Mouse (Mus musculus) midbrain, embryonic 15.5 days (tissue): Measurements from ENCODE around the gene Cpeb3. TPM values are rescaled to one million over a fixed set of nuclear protein-coding genes. Genes with fewer than 3 reads are reported as not detected.

Source experiments
- ATAC-seq: fragments of 200-750 bp; cut with Nextera tagmentation; replicated peaks from 2 replicates; pipeline ENCODE4 v1.8.0; 2017; ENCODE audit warnings: moderate TSS enrichment
- H3K27ac ChIP-seq: fragments of 300-500 bp; sonication (generic); 2 replicates; pipeline ENCODE4 v1.5.1; 2015; ENCODE audit warnings: mild to moderate bottlenecking, inconsistent platforms
- H3K27me3 ChIP-seq: fragments of 300-500 bp; sonication (generic); replicated peaks from 2 replicates; pipeline ENCODE4 v1.6.1; 2015; ENCODE audit warnings: inconsistent platforms
- H3K36me3 ChIP-seq: fragments of 300-500 bp; sonication (generic); replicated peaks from 2 replicates; pipeline ENCODE4 v1.6.1; 2015; ENCODE audit warnings: inconsistent platforms
- H3K4me1 ChIP-seq: fragments of 300-500 bp; sonication (generic); 2 replicates; pipeline ENCODE4 v1.6.1; 2015; ENCODE audit warnings: inconsistent platforms
- H3K4me2 ChIP-seq: fragments of 300-500 bp; sonication (generic); 2 replicates; pipeline ENCODE4 v1.6.1; 2015; ENCODE audit warnings: inconsistent platforms, mild to moderate bottlenecking, moderate library complexity
- H3K4me3 ChIP-seq: fragments of 300-500 bp; sonication (generic); 2 replicates; pipeline ENCODE4 v1.5.1; 2015; ENCODE audit warnings: mild to moderate bottlenecking, inconsistent platforms
- H3K9ac ChIP-seq: fragments of 300-500 bp; sonication (generic); 2 replicates; pipeline ENCODE4 v1.6.1; 2015; ENCODE audit warnings: mild to moderate bottlenecking, inconsistent platforms
- H3K9me3 ChIP-seq: fragments of 300-500 bp; sonication (generic); 2 replicates; pipeline ENCODE4 v1.6.1; 2016; ENCODE audit warnings: inconsistent platforms
- WGBS: fragments of 180-500 bp; shearing (Covaris S2); methylation state at CpG from one replicate; pipeline ENCODE4 v1.1.7; 2015; ENCODE audit warnings: mixed read lengths; 5-methylcytosine and 5-hydroxymethylcytosine counted together
- polyA plus RNA-seq: library from polyadenylated mRNA; unstranded; fragments of >200 nt; fragmentation: Nextera tagmentation; extraction: Ambion mirVana; gene quantifications from 2 replicates; pipeline ENCODE4 v1.2.1, GENCODE M21; 2015

Gene Cpeb3
- polyA plus RNA-seq, 1 experiment from 2014 or later, result 14.1 TPM

- Histone ChIP-seq H3K9me3 (no peaks in the 10 kb centered on the region), H3K4me2 (no peak overlapping the region), H3K36me3 (no peaks in the 10 kb centered on the region), H3K4me3 (no peak overlapping the region), H3K27me3 (no peaks in the 10 kb centered on the region), H3K9ac (no peak overlapping the region), H3K27ac (no peak overlapping the region), H3K4me1 (peaks cover 4% of the 10 kb centered on the region)
- ATAC-seq, result no peak
- WGBS, result 80% methylated on average over 1 of the region's 1 CpGs
Measured at GRCm38 (mm10) chr19:37203371-37203770, 5.0 kb downstream of the Cpeb3 start.

GRCm38 (mm10) chr19:37199889-37200288 is 8.5 kb downstream of the Cpeb3 start:
- no peak for ATAC-seq
- 80% methylated on average over 2 of the region's 2 CpGs for WGBS
- no peak overlapping the region for H3K4me3 ChIP-seq
- no peaks in the 10 kb centered on the region for H3K9me3 ChIP-seq
- H3K9ac ChIP-seq, result no peak overlapping the region
- no peak overlapping the region for H3K4me2 ChIP-seq
- no peaks in the 10 kb centered on the region for H3K4me1 ChIP-seq
- no peaks in the 10 kb centered on the region for H3K36me3 ChIP-seq
- H3K27me3 ChIP-seq, result no peaks in the 10 kb centered on the region
- H3K27ac ChIP-seq, result no peak overlapping the region

GRCm38 (mm10) chr19:37198165-37198880 is 10.1 kb downstream of the Cpeb3 start:
- H3K9me3 ChIP-seq, result no peaks in the 10 kb centered on the region
- H3K9ac ChIP-seq, result no peak overlapping the region
- no peak overlapping the region for H3K4me2 ChIP-seq
- H3K4me3 ChIP-seq, result no peak overlapping the region
- WGBS, result 87% methylated on average over 1 of the region's 1 CpGs
- no peaks in the 10 kb centered on the region for H3K27me3 ChIP-seq
- no peaks in the 10 kb centered on the region for H3K4me1 ChIP-seq
- no peak for ATAC-seq
- H3K27ac ChIP-seq, result no peak overlapping the region
- H3K36me3 ChIP-seq, result no peaks in the 10 kb centered on the region

GRCm38 (mm10) chr19:37192475-37193058 is 15.8 kb downstream of the Cpeb3 start:
- no peak for ATAC-seq
- 88% methylated on average over 5 of the region's 5 CpGs for WGBS

GRCm38 (mm10) chr19:37188366-37188948 is 19.9 kb downstream of the Cpeb3 start:
- WGBS, result 80% methylated on average over 4 of the region's 4 CpGs
- no peak overlapping the region for H3K4me2 ChIP-seq
- H3K9ac ChIP-seq, result no peak overlapping the region
- ATAC-seq, result no peak
- H3K4me1 ChIP-seq, result no peaks in the 10 kb centered on the region
- H3K9me3 ChIP-seq, result no peaks in the 10 kb centered on the region
- no peaks in the 10 kb centered on the region for H3K36me3 ChIP-seq
- no peak overlapping the region for H3K4me3 ChIP-seq
- no peak overlapping the region for H3K27ac ChIP-seq
- no peaks in the 10 kb centered on the region for H3K27me3 ChIP-seq

More at GRCm38 (mm10) chr19:37192475-37193058, 15.8 kb downstream of the Cpeb3 start:
- no peak overlapping the region for H3K27ac ChIP-seq
- no peak overlapping the region for H3K4me2 ChIP-seq
- H3K36me3 ChIP-seq, result no peaks in the 10 kb centered on the region
- no peaks in the 10 kb centered on the region for H3K27me3 ChIP-seq
- no peaks in the 10 kb centered on the region for H3K4me1 ChIP-seq
- no peak overlapping the region for H3K9ac ChIP-seq
- no peaks in the 10 kb centered on the region for H3K9me3 ChIP-seq
- no peak overlapping the region for H3K4me3 ChIP-seq

GRCm38 (mm10) chr19:37177819-37178708 is 30.3 kb downstream of the Cpeb3 start:
- no peaks in the 10 kb centered on the region for H3K27me3 ChIP-seq
- peak overlapping the region; percentile 47 for H3K4me2 ChIP-seq
- H3K27ac ChIP-seq, result peak overlapping the region; percentile 79
- WGBS, result 13% methylated on average over 17 of the region's 17 CpGs
- H3K36me3 ChIP-seq, result no peaks in the 10 kb centered on the region
- H3K4me3 ChIP-seq, result peak overlapping the region; percentile 47
- peak; percentile 82 for ATAC-seq
- no peaks in the 10 kb centered on the region for H3K9me3 ChIP-seq
- peak overlapping the region; percentile 37 for H3K9ac ChIP-seq
- peaks cover 26% of the 10 kb centered on the region for H3K4me1 ChIP-seq

- H3K27ac ChIP-seq, result no peak overlapping the region
- no peaks in the 10 kb centered on the region for H3K36me3 ChIP-seq
- H3K27me3 ChIP-seq, result no peaks in the 10 kb centered on the region
- ATAC-seq, result no peak
- no peaks in the 10 kb centered on the region for H3K9me3 ChIP-seq
- H3K4me1 ChIP-seq, result peaks cover 37% of the 10 kb centered on the region
- peak overlapping the region; percentile 40 for H3K9ac ChIP-seq
- H3K4me2 ChIP-seq, result peak overlapping the region; percentile 87
- 30% methylated on average over 4 of the region's 4 CpGs for WGBS
- H3K4me3 ChIP-seq, result peak overlapping the region; percentile 41
Measured at GRCm38 (mm10) chr19:37176879-37177462, 31.4 kb downstream of the Cpeb3 start.

- peaks cover 45% of the 10 kb centered on the region for H3K4me1 ChIP-seq
Measured at GRCm38 (mm10) chr19:37175919-37176318, 32.5 kb downstream of the Cpeb3 start.

GRCm38 (mm10) chr19:37175436-37175805 is 33.0 kb downstream of the Cpeb3 start:
- Histone ChIP-seq H3K36me3 (no peaks in the 10 kb centered on the region), H3K9me3 (no peaks in the 10 kb centered on the region), H3K4me3 (peak overlapping the region; percentile 62), H3K9ac (peak overlapping the region; percentile 79), H3K27me3 (no peaks in the 10 kb centered on the region), H3K4me1 (peaks cover 45% of the 10 kb centered on the region), H3K27ac (peak overlapping the region; percentile 94), H3K4me2 (peak overlapping the region; percentile 87)
- ATAC-seq, result no peak
- 2% methylated on average over 12 of the region's 12 CpGs for WGBS

More at GRCm38 (mm10) chr19:37175919-37176318, 32.5 kb downstream of the Cpeb3 start:
- H3K9ac ChIP-seq, result peak overlapping the region; percentile 79
- H3K36me3 ChIP-seq, result no peaks in the 10 kb centered on the region
- peak overlapping the region; percentile 62 for H3K4me3 ChIP-seq
- WGBS, result 8% methylated on average over 6 of the region's 6 CpGs
- H3K27ac ChIP-seq, result peak overlapping the region; percentile 94
- peak overlapping the region; percentile 87 for H3K4me2 ChIP-seq
- H3K27me3 ChIP-seq, result no peaks in the 10 kb centered on the region
- H3K9me3 ChIP-seq, result no peaks in the 10 kb centered on the region
- no peak for ATAC-seq

- under 1% methylated on average over 36 of the region's 36 CpGs for WGBS
- H3K4me3 ChIP-seq, result peak overlapping the region; percentile 62
- H3K9ac ChIP-seq, result peak overlapping the region; percentile 79
- H3K4me2 ChIP-seq, result peak overlapping the region; percentile 87
- H3K27me3 ChIP-seq, result no peaks in the 10 kb centered on the region
- no peaks in the 10 kb centered on the region for H3K36me3 ChIP-seq
- H3K9me3 ChIP-seq, result no peaks in the 10 kb centered on the region
- H3K4me1 ChIP-seq, result peaks cover 45% of the 10 kb centered on the region
- ATAC-seq, result peak; percentile 73
- peak overlapping the region; percentile 94 for H3K27ac ChIP-seq
Measured at GRCm38 (mm10) chr19:37174716-37175435, 33.5 kb downstream of the Cpeb3 start.

GRCm38 (mm10) chr19:37174116-37174715 is 34.2 kb downstream of the Cpeb3 start:
- no peaks in the 10 kb centered on the region for H3K36me3 ChIP-seq
- H3K9ac ChIP-seq, result peak overlapping the region; percentile 79
- H3K4me3 ChIP-seq, result peak overlapping the region; percentile 62
- peak overlapping the region; percentile 87 for H3K4me2 ChIP-seq
- no peaks in the 10 kb centered on the region for H3K9me3 ChIP-seq
- peaks cover 45% of the 10 kb centered on the region for H3K4me1 ChIP-seq
- no peaks in the 10 kb centered on the region for H3K27me3 ChIP-seq
- ATAC-seq, result peak; percentile 64
- under 1% methylated on average over 67 of the region's 70 CpGs for WGBS
- peak overlapping the region; percentile 94 for H3K27ac ChIP-seq
